Mouse (Mus musculus): ENCODE results near the gene Hectd4.

The Hectd4 gene

GRCm38 (mm10) chr5:121339507-121340230 lies 119.7 kb downstream of the Hectd4 start:
- DNase-seq (ENCODE audit: inconsistent age in 2 of 2, low spot score in 1 of 2): peak in 1 of 2 experiments; percentile 49

- DNase-seq (ENCODE audit: inconsistent age in 2 of 2, low spot score in 1 of 2): no peak
Observed at GRCm38 (mm10) chr5:121340965-121341473, 121.0 kb downstream of the Hectd4 start.

- no peak for DNase-seq (ENCODE audit: inconsistent age in 2 of 2, low spot score in 1 of 2)
Observed at GRCm38 (mm10) chr5:121342490-121342889, 122.5 kb downstream of the Hectd4 start.

GRCm38 (mm10) chr5:121343997-121344396 lies 124.0 kb downstream of the Hectd4 start:
- DNase-seq (ENCODE audit: inconsistent age in 2 of 2, low spot score in 1 of 2): no peak

GRCm38 (mm10) chr5:121359229-121359628 lies 139.2 kb downstream of the Hectd4 start:
- no peak for DNase-seq (ENCODE audit: inconsistent age in 2 of 2, low spot score in 1 of 2)

GRCm38 (mm10) chr5:121361696-121362095 lies 141.7 kb downstream of the Hectd4 start:
- DNase-seq (ENCODE audit: inconsistent age in 2 of 2, low spot score in 1 of 2): no peak

- DNase-seq (ENCODE audit: inconsistent age in 2 of 2, low spot score in 1 of 2): peak in 1 of 2 experiments; percentile 67
Observed at GRCm38 (mm10) chr5:121363441-121363840, 143.4 kb downstream of the Hectd4 start.

- no peak for DNase-seq (ENCODE audit: inconsistent age in 2 of 2, low spot score in 1 of 2)
Observed at GRCm38 (mm10) chr5:121366449-121367225, 146.6 kb downstream of the Hectd4 start.

GRCm38 (mm10) chr5:121367255-121367654 lies 147.2 kb downstream of the Hectd4 start:
- DNase-seq (ENCODE audit: inconsistent age in 2 of 2, low spot score in 1 of 2): no peak

- no peak for DNase-seq (ENCODE audit: inconsistent age in 2 of 2, low spot score in 1 of 2)
Observed at GRCm38 (mm10) chr5:121371712-121372111, 151.7 kb downstream of the Hectd4 start.

GRCm38 (mm10) chr5:121374790-121375189 lies 154.8 kb downstream of the Hectd4 start:
- no peak for DNase-seq (ENCODE audit: inconsistent age in 2 of 2, low spot score in 1 of 2)

GRCm38 (mm10) chr5:121376972-121377371 lies 157.0 kb downstream of the Hectd4 start:
- peak in 1 of 2 experiments; percentile 69 for DNase-seq (ENCODE audit: inconsistent age in 2 of 2, low spot score in 1 of 2)

- peak in 1 of 2 experiments; percentile 60 for DNase-seq (ENCODE audit: inconsistent age in 2 of 2, low spot score in 1 of 2)
Observed at GRCm38 (mm10) chr5:121378678-121379256, 158.7 kb downstream of the Hectd4 start.

GRCm38 (mm10) chr5:121380692-121381091 lies 160.7 kb downstream of the Hectd4 start:
- DNase-seq (ENCODE audit: inconsistent age in 2 of 2, low spot score in 1 of 2): no peak

- peak in 1 of 2 experiments; percentile 56 for DNase-seq (ENCODE audit: inconsistent age in 2 of 2, low spot score in 1 of 2)
Observed at GRCm38 (mm10) chr5:121383857-121384756, 164.1 kb downstream of the Hectd4 start.

GRCm38 (mm10) chr5:121384757-121385460 lies 164.9 kb downstream of the Hectd4 start:
- peak in 1 of 2 experiments; percentile 89 for DNase-seq (ENCODE audit: inconsistent age in 2 of 2, low spot score in 1 of 2)

- peak; percentile 98 for DNase-seq (ENCODE audit: inconsistent age in 2 of 2, low spot score in 1 of 2)
Observed at GRCm38 (mm10) chr5:121385461-121386119, 165.6 kb downstream of the Hectd4 start, which contains the start of gene Trafd1. Trafd1 (minus strand) TSS chr5:121385632.

- peak in 1 of 2 experiments; percentile 46 for DNase-seq (ENCODE audit: inconsistent age in 2 of 2, low spot score in 1 of 2)
Observed at GRCm38 (mm10) chr5:121386120-121386909, 166.3 kb downstream of the Hectd4 start.
